Mouse (Mus musculus) limb, embryonic 10.5 days (tissue): ENCODE data around the gene Abhd14b. TPM values are rescaled to one million over a fixed set of nuclear protein-coding genes. Genes with fewer than 3 reads are reported as not detected.

Source experiments
- DNase-seq: peaks from one replicate; pipeline ENCODE4 v3.0.0-alpha.2; 2017; ENCODE audit warnings: low spot score
- H3K27ac ChIP-seq: fragments of 300-500 bp; sonication (generic); 2 replicates; pipeline ENCODE4 v1.5.1; 2016; ENCODE audit warnings: mild to moderate bottlenecking
- H3K27me3 ChIP-seq: fragments of 300-500 bp; sonication (generic); 2 replicates; pipeline ENCODE4 v1.6.1; 2016; ENCODE audit warnings: low read depth, mild to moderate bottlenecking; ENCODE audit not compliant: poor library complexity, severe bottlenecking
- H3K36me3 ChIP-seq: fragments of 300-500 bp; sonication (generic); 2 replicates; pipeline ENCODE4 v1.6.1; 2016; ENCODE audit warnings: mild to moderate bottlenecking, moderate library complexity
- H3K4me1 ChIP-seq: fragments of 300-500 bp; sonication (generic); 2 replicates; pipeline ENCODE4 v1.6.1; 2016
- H3K4me3 ChIP-seq: fragments of 300-500 bp; sonication (generic); 2 replicates; pipeline ENCODE4 v1.5.1; 2016; ENCODE audit warnings: mild to moderate bottlenecking, moderate library complexity
- H3K9me3 ChIP-seq: fragments of 300-500 bp; sonication (generic); replicated peaks from 2 replicates; pipeline ENCODE4 v1.6.1; 2016; ENCODE audit warnings: mild to moderate bottlenecking
- WGBS: fragments of 180-500 bp; shearing (Covaris S2); methylation state at CpG from one replicate; pipeline ENCODE4 v1.1.7; 2016; 5-methylcytosine and 5-hydroxymethylcytosine counted together
- polyA plus RNA-seq: library from polyadenylated mRNA; unstranded; fragments of >200 nt; fragmentation: Nextera tagmentation; extraction: Ambion mirVana; gene quantifications from 2 replicates; pipeline ENCODE4 v1.2.1, GENCODE M21; 2016

The Abhd14b gene
- polyA plus RNA-seq, 1 experiment from 2014 or later, result 7.6 TPM

- DNase-seq, result no peak
- Histone ChIP-seq H3K4me1 (peaks cover 51% of the 10 kb centered on the region), H3K27ac (peak overlapping the region; percentile 32; the same call in 1 of the 2 replicates), H3K4me3 (no peak overlapping the region), H3K36me3 (no peaks in the 10 kb centered on the region), H3K27me3 (no peaks in the 10 kb centered on the region), H3K9me3 (no peaks in the 10 kb centered on the region)
- 79% methylated on average over 3 of the region's 3 CpGs for WGBS
Observed at GRCm38 (mm10) chr9:106412210-106412609, 35.0 kb upstream of the Abhd14b start.

- WGBS, result 85% methylated on average over 5 of the region's 5 CpGs
- peak overlapping the region; percentile 37 for H3K27ac ChIP-seq
- peaks cover 3% of the 10 kb centered on the region; the same call in 1 of the 2 replicates for H3K27me3 ChIP-seq
- H3K4me3 ChIP-seq, result no peak overlapping the region
- no peaks in the 10 kb centered on the region for H3K9me3 ChIP-seq
- no peaks in the 10 kb centered on the region for H3K36me3 ChIP-seq
- H3K4me1 ChIP-seq, result peaks cover 57% of the 10 kb centered on the region
- no peak for DNase-seq
Observed at GRCm38 (mm10) chr9:106413606-106414005, 33.7 kb upstream of the Abhd14b start.

- no peak overlapping the region for H3K27ac ChIP-seq
- no peak for DNase-seq
Observed at GRCm38 (mm10) chr9:106416826-106417225, 30.4 kb upstream of the Abhd14b start.

GRCm38 (mm10) chr9:106417841-106418625 lies 29.2 kb upstream of the Abhd14b start:
- peak; percentile 81 for DNase-seq
- Histone ChIP-seq H3K9me3 (no peaks in the 10 kb centered on the region), H3K27ac (peak overlapping the region; percentile 84), H3K4me1 (peaks cover 54% of the 10 kb centered on the region), H3K4me3 (peak overlapping the region; percentile 44), H3K36me3 (no peaks in the 10 kb centered on the region), H3K27me3 (peaks cover 11% of the 10 kb centered on the region)
- 17% methylated on average over 29 of the region's 29 CpGs for WGBS

More at GRCm38 (mm10) chr9:106416826-106417225, 30.4 kb upstream of the Abhd14b start:
- no peaks in the 10 kb centered on the region for H3K9me3 ChIP-seq
- no peak overlapping the region for H3K4me3 ChIP-seq
- H3K27me3 ChIP-seq, result peaks cover 11% of the 10 kb centered on the region
- H3K4me1 ChIP-seq, result peaks cover 62% of the 10 kb centered on the region
- WGBS, result 87% methylated on average over 6 of the region's 6 CpGs
- no peaks in the 10 kb centered on the region for H3K36me3 ChIP-seq

GRCm38 (mm10) chr9:106420608-106421007 lies 26.7 kb upstream of the Abhd14b start:
- no peak for DNase-seq

GRCm38 (mm10) chr9:106421033-106421864 lies 26.0 kb upstream of the Abhd14b start:
- H3K27ac ChIP-seq, result peak overlapping the region; percentile 80
- H3K9me3 ChIP-seq, result no peaks in the 10 kb centered on the region
- 10% methylated on average over 18 of the region's 18 CpGs for WGBS
- no peaks in the 10 kb centered on the region for H3K36me3 ChIP-seq
- peak; percentile 56 for DNase-seq
- H3K27me3 ChIP-seq, result peaks cover 11% of the 10 kb centered on the region
- H3K4me1 ChIP-seq, result peaks cover 52% of the 10 kb centered on the region
- H3K4me3 ChIP-seq, result peak overlapping the region; percentile 32; the same call in 1 of the 2 replicates

More at GRCm38 (mm10) chr9:106420608-106421007, 26.7 kb upstream of the Abhd14b start:
- Histone ChIP-seq H3K27ac (peak overlapping the region; percentile 80), H3K27me3 (peaks cover 11% of the 10 kb centered on the region), H3K4me3 (peak overlapping the region; percentile 32), H3K9me3 (no peaks in the 10 kb centered on the region), H3K36me3 (no peaks in the 10 kb centered on the region), H3K4me1 (peaks cover 52% of the 10 kb centered on the region)
- 0% methylated on average over 2 of the region's 2 CpGs for WGBS

- 0% methylated on average over 3 of the region's 3 CpGs for WGBS
- Histone ChIP-seq H3K4me3 (peak overlapping the region; percentile 32; the same call in 1 of the 2 replicates), H3K27me3 (peaks cover 11% of the 10 kb centered on the region), H3K4me1 (peaks cover 52% of the 10 kb centered on the region), H3K36me3 (no peaks in the 10 kb centered on the region), H3K9me3 (no peaks in the 10 kb centered on the region), H3K27ac (peak overlapping the region; percentile 80; the same call in 1 of the 2 replicates)
- peak; percentile 92 for DNase-seq
Observed at GRCm38 (mm10) chr9:106421865-106422160, 25.4 kb upstream of the Abhd14b start.

- H3K4me1 ChIP-seq, result peaks cover 20% of the 10 kb centered on the region
- no peaks in the 10 kb centered on the region for H3K27me3 ChIP-seq
- peak overlapping the region; percentile 89 for H3K4me3 ChIP-seq
- 28% methylated on average over 11 of the region's 11 CpGs for WGBS
- DNase-seq, result no peak
- H3K27ac ChIP-seq, result peak overlapping the region; percentile 97
- peaks cover 35% of the 10 kb centered on the region for H3K36me3 ChIP-seq
- no peaks in the 10 kb centered on the region for H3K9me3 ChIP-seq
Observed at GRCm38 (mm10) chr9:106428719-106429220, 18.5 kb upstream of the Abhd14b start.

- DNase-seq, result peak; percentile 90
- Histone ChIP-seq H3K4me3 (peak within 1 kb of the TSS; percentile 89), H3K36me3 (peaks cover 42% of the 10 kb centered on the region), H3K27ac (peak within 1 kb of the TSS; percentile 97), H3K27me3 (no peaks in the 10 kb centered on the region), H3K4me1 (peaks cover 20% of the 10 kb centered on the region), H3K9me3 (no peaks in the 10 kb centered on the region)
- WGBS, result under 1% methylated on average over 55 of the region's 55 CpGs
Observed at GRCm38 (mm10) chr9:106429221-106430014, 17.8 kb upstream of the Abhd14b start, which contains the start of gene Rpl29. Gene Rpl29, plus strand, starts transcription at chr9:106429454.

GRCm38 (mm10) chr9:106430015-106430264 lies 17.3 kb upstream of the Abhd14b start:
- Histone ChIP-seq H3K27ac (peak overlapping the region; percentile 97), H3K4me3 (peak overlapping the region; percentile 89), H3K36me3 (peaks cover 46% of the 10 kb centered on the region), H3K4me1 (peaks cover 20% of the 10 kb centered on the region), H3K27me3 (no peaks in the 10 kb centered on the region), H3K9me3 (no peaks in the 10 kb centered on the region)
- no peak for DNase-seq
- WGBS, result 3% methylated on average over 4 of the region's 4 CpGs

GRCm38 (mm10) chr9:106433389-106433788 lies 13.9 kb upstream of the Abhd14b start:
- Histone ChIP-seq H3K4me3 (no peak overlapping the region), H3K36me3 (peaks cover 51% of the 10 kb centered on the region), H3K27me3 (no peaks in the 10 kb centered on the region), H3K4me1 (peaks cover 37% of the 10 kb centered on the region), H3K9me3 (no peaks in the 10 kb centered on the region), H3K27ac (no peak overlapping the region)
- 73% methylated on average over 7 of the region's 7 CpGs for WGBS
- no peak for DNase-seq

- no peak overlapping the region for H3K27ac ChIP-seq
- peaks cover 41% of the 10 kb centered on the region for H3K36me3 ChIP-seq
- H3K4me3 ChIP-seq, result no peak overlapping the region; the same call in 1 of the 2 replicates
- WGBS, result 91% methylated on average over 9 of the region's 9 CpGs
- H3K9me3 ChIP-seq, result no peaks in the 10 kb centered on the region
- peaks cover 31% of the 10 kb centered on the region for H3K4me1 ChIP-seq
- no peaks in the 10 kb centered on the region for H3K27me3 ChIP-seq
- no peak for DNase-seq
Observed at GRCm38 (mm10) chr9:106436566-106436965, 10.7 kb upstream of the Abhd14b start.
